Mouse (Mus musculus) hindbrain, embryonic 15.5 days (tissue): Measurements from ENCODE around the gene Hyal4. TPM values are rescaled to one million over a fixed set of nuclear protein-coding genes. Genes with fewer than 3 reads are reported as not detected.

Source experiments
- ATAC-seq: fragments of 200-750 bp; cut with Nextera tagmentation; 2 replicates; pipeline ENCODE4 v1.8.0; 2017; ENCODE audit warnings: low read depth, moderate number of reproducible peaks, moderate TSS enrichment; ENCODE audit not compliant: low FRiP score
- H3K27ac ChIP-seq: fragments of 300-500 bp; sonication (generic); replicated peaks from 2 replicates; pipeline ENCODE4 v1.5.1; 2015; ENCODE audit warnings: mild to moderate bottlenecking, inconsistent platforms
- H3K27me3 ChIP-seq: fragments of 300-500 bp; sonication (generic); 2 replicates; pipeline ENCODE4 v1.6.1; 2015; ENCODE audit warnings: control low read depth, inconsistent platforms
- H3K36me3 ChIP-seq: fragments of 300-500 bp; sonication (generic); 2 replicates; pipeline ENCODE4 v1.6.1; 2015; ENCODE audit warnings: control low read depth, inconsistent platforms
- H3K4me1 ChIP-seq: fragments of 300-500 bp; sonication (generic); replicated peaks from 2 replicates; pipeline ENCODE4 v1.6.1; 2015; ENCODE audit warnings: control low read depth, inconsistent platforms
- H3K4me2 ChIP-seq: fragments of 300-500 bp; sonication (generic); 2 replicates; pipeline ENCODE4 v1.6.1; 2015; ENCODE audit warnings: moderate library complexity, mild to moderate bottlenecking, inconsistent platforms
- H3K4me3 ChIP-seq: fragments of 300-500 bp; sonication (generic); 2 replicates; pipeline ENCODE4 v1.5.1; 2015; ENCODE audit warnings: mild to moderate bottlenecking, inconsistent platforms
- H3K9ac ChIP-seq: fragments of 300-500 bp; sonication (generic); 2 replicates; pipeline ENCODE4 v1.6.1; 2015; ENCODE audit warnings: inconsistent platforms
- H3K9me3 ChIP-seq: fragments of 300-500 bp; sonication (generic); 2 replicates; pipeline ENCODE4 v1.6.1; 2016; ENCODE audit warnings: control low read depth, inconsistent platforms
- WGBS: fragments of 180-500 bp; shearing (Covaris S2); methylation state at CpG from one replicate; pipeline ENCODE4 v1.1.7; 2015; 5-methylcytosine and 5-hydroxymethylcytosine counted together
- polyA plus RNA-seq: library from polyadenylated mRNA; unstranded; fragments of >200 nt; fragmentation: Nextera tagmentation; extraction: Ambion mirVana; gene quantifications from 2 replicates; pipeline ENCODE4 v1.2.1, GENCODE M21; 2015

Hyal4 gene
- not detected in 2 replicates for polyA plus RNA-seq

- H3K4me1 ChIP-seq, result no peaks in the 10 kb centered on the region
- H3K36me3 ChIP-seq, result no peaks in the 10 kb centered on the region
Observed at GRCm38 (mm10) chr6:24748029-24748428, at the start of gene Hyal4. Gene Hyal4 (plus strand): TSS chr6:24748329.

GRCm38 (mm10) chr6:24707090-24707489 lies 41.0 kb upstream of the Hyal4 start:
- ATAC-seq, result no peak
- Histone ChIP-seq H3K4me1 (no peaks in the 10 kb centered on the region), H3K36me3 (no peaks in the 10 kb centered on the region), H3K27ac (no peak overlapping the region), H3K9ac (no peak overlapping the region), H3K9me3 (no peaks in the 10 kb centered on the region), H3K4me2 (no peak overlapping the region), H3K27me3 (no peaks in the 10 kb centered on the region), H3K4me3 (no peak overlapping the region)
- 90% methylated on average over 5 of the region's 5 CpGs for WGBS

More at GRCm38 (mm10) chr6:24748029-24748428, at the start of gene Hyal4:
- no peak within 1 kb of the TSS for H3K9ac ChIP-seq
- H3K27me3 ChIP-seq, result no peaks in the 10 kb centered on the region
- H3K27ac ChIP-seq, result no peak within 1 kb of the TSS
- 88% methylated on average over 4 of the region's 4 CpGs for WGBS
- no peak within 1 kb of the TSS for H3K4me2 ChIP-seq
- no peaks in the 10 kb centered on the region for H3K9me3 ChIP-seq
- no peak within 1 kb of the TSS for H3K4me3 ChIP-seq
- no peak for ATAC-seq

GRCm38 (mm10) chr6:24707499-24707898 lies 40.6 kb upstream of the Hyal4 start:
- no peaks in the 10 kb centered on the region for H3K27me3 ChIP-seq
- no peaks in the 10 kb centered on the region for H3K36me3 ChIP-seq
- H3K4me1 ChIP-seq, result no peaks in the 10 kb centered on the region
- no peak overlapping the region for H3K4me3 ChIP-seq
- no peaks in the 10 kb centered on the region for H3K9me3 ChIP-seq
- H3K27ac ChIP-seq, result no peak overlapping the region
- H3K4me2 ChIP-seq, result no peak overlapping the region
- no peak for ATAC-seq
- H3K9ac ChIP-seq, result no peak overlapping the region
- 79% methylated on average over 2 of the region's 2 CpGs for WGBS

GRCm38 (mm10) chr6:24721317-24722099 lies 26.6 kb upstream of the Hyal4 start:
- WGBS, result 36% methylated on average over 13 of the region's 13 CpGs
- no peak overlapping the region for H3K4me2 ChIP-seq
- H3K9ac ChIP-seq, result no peak overlapping the region
- no peak for ATAC-seq
- H3K27ac ChIP-seq, result no peak overlapping the region
- H3K27me3 ChIP-seq, result no peaks in the 10 kb centered on the region
- H3K4me3 ChIP-seq, result no peak overlapping the region
- H3K4me1 ChIP-seq, result no peaks in the 10 kb centered on the region
- no peaks in the 10 kb centered on the region for H3K9me3 ChIP-seq
- no peaks in the 10 kb centered on the region for H3K36me3 ChIP-seq

GRCm38 (mm10) chr6:24728130-24728529 lies 20.0 kb upstream of the Hyal4 start:
- Histone ChIP-seq H3K4me1 (no peaks in the 10 kb centered on the region), H3K4me3 (no peak overlapping the region), H3K36me3 (no peaks in the 10 kb centered on the region), H3K4me2 (no peak overlapping the region), H3K9ac (no peak overlapping the region), H3K27ac (no peak overlapping the region), H3K27me3 (no peaks in the 10 kb centered on the region), H3K9me3 (no peaks in the 10 kb centered on the region)
- no peak for ATAC-seq
- 83% methylated on average over 1 of the region's 1 CpGs for WGBS

- ATAC-seq, result no peak
- no peaks in the 10 kb centered on the region for H3K4me1 ChIP-seq
- H3K4me3 ChIP-seq, result no peak within 1 kb of the TSS
- WGBS, result 90% methylated on average over 3 of the region's 3 CpGs
- H3K27ac ChIP-seq, result no peak within 1 kb of the TSS
- H3K27me3 ChIP-seq, result no peaks in the 10 kb centered on the region
- no peaks in the 10 kb centered on the region for H3K36me3 ChIP-seq
- no peaks in the 10 kb centered on the region for H3K9me3 ChIP-seq
- H3K4me2 ChIP-seq, result no peak within 1 kb of the TSS
- H3K9ac ChIP-seq, result no peak within 1 kb of the TSS
Observed at GRCm38 (mm10) chr6:24732945-24733344, 15.2 kb upstream of the Hyal4 start, which contains the start of gene Hyal6. Gene Hyal6 (plus strand): TSS chr6:24733245.

- Histone ChIP-seq H3K36me3 (no peaks in the 10 kb centered on the region), H3K27me3 (no peaks in the 10 kb centered on the region), H3K4me1 (no peaks in the 10 kb centered on the region), H3K9ac (no peak overlapping the region), H3K9me3 (no peaks in the 10 kb centered on the region), H3K4me2 (no peak overlapping the region), H3K4me3 (no peak overlapping the region), H3K27ac (no peak overlapping the region)
- WGBS, result 91% methylated on average over 6 of the region's 6 CpGs
- ATAC-seq, result no peak
Observed at GRCm38 (mm10) chr6:24734565-24734964, 13.6 kb upstream of the Hyal4 start.

- 93% methylated on average over 3 of the region's 3 CpGs for WGBS
- H3K9me3 ChIP-seq, result no peaks in the 10 kb centered on the region
- no peaks in the 10 kb centered on the region for H3K27me3 ChIP-seq
- ATAC-seq, result no peak
- no peaks in the 10 kb centered on the region for H3K4me1 ChIP-seq
- no peak overlapping the region for H3K4me3 ChIP-seq
- no peak overlapping the region for H3K27ac ChIP-seq
- no peak overlapping the region for H3K9ac ChIP-seq
- H3K4me2 ChIP-seq, result no peak overlapping the region
- no peaks in the 10 kb centered on the region for H3K36me3 ChIP-seq
Observed at GRCm38 (mm10) chr6:24759281-24759680, 11.2 kb downstream of the Hyal4 start.

GRCm38 (mm10) chr6:24766261-24766660 lies 18.1 kb downstream of the Hyal4 start:
- no peak overlapping the region for H3K9ac ChIP-seq
- H3K27me3 ChIP-seq, result no peaks in the 10 kb centered on the region
- no peaks in the 10 kb centered on the region for H3K36me3 ChIP-seq
- ATAC-seq, result no peak
- H3K4me3 ChIP-seq, result no peak overlapping the region
- no peak overlapping the region for H3K4me2 ChIP-seq
- WGBS, result 88% methylated on average over 2 of the region's 2 CpGs
- no peaks in the 10 kb centered on the region for H3K4me1 ChIP-seq
- H3K27ac ChIP-seq, result no peak overlapping the region
- H3K9me3 ChIP-seq, result no peaks in the 10 kb centered on the region

GRCm38 (mm10) chr6:24779182-24779581 lies 31.1 kb downstream of the Hyal4 start:
- Histone ChIP-seq H3K4me3 (no peak overlapping the region), H3K36me3 (no peaks in the 10 kb centered on the region), H3K27ac (no peak overlapping the region), H3K9ac (no peak overlapping the region), H3K9me3 (no peaks in the 10 kb centered on the region), H3K27me3 (no peaks in the 10 kb centered on the region), H3K4me1 (no peaks in the 10 kb centered on the region), H3K4me2 (no peak overlapping the region)
- 62% methylated on average over 2 of the region's 2 CpGs for WGBS
- ATAC-seq, result no peak

GRCm38 (mm10) chr6:24790888-24791287 lies 42.8 kb downstream of the Hyal4 start, which contains the start of gene Spam1:
Gene Spam1 (plus strand): TSS chr6:24791188.
- no peak for ATAC-seq
- Histone ChIP-seq H3K4me2 (no peak within 1 kb of the TSS), H3K27me3 (no peaks in the 10 kb centered on the region), H3K4me3 (no peak within 1 kb of the TSS), H3K4me1 (no peaks in the 10 kb centered on the region), H3K9ac (no peak within 1 kb of the TSS), H3K27ac (no peak within 1 kb of the TSS), H3K36me3 (no peaks in the 10 kb centered on the region), H3K9me3 (no peaks in the 10 kb centered on the region)
